Mouse (Mus musculus) layer of hippocampus, adult 11-12 months (tissue): ENCODE measurements around the gene Rab35.

Experiments
- DNase-seq: peaks from one replicate; pipeline ENCODE4 v3.0.0; 2022; ENCODE audit warnings: low spot score

Gene Rab35

GRCm38 (mm10) chr5:115649699-115650098 is 18.0 kb downstream of the Rab35 start:
- DNase-seq: no peak

GRCm38 (mm10) chr5:115650885-115651284 is 19.2 kb downstream of the Rab35 start:
- DNase-seq: no peak

DNA sequence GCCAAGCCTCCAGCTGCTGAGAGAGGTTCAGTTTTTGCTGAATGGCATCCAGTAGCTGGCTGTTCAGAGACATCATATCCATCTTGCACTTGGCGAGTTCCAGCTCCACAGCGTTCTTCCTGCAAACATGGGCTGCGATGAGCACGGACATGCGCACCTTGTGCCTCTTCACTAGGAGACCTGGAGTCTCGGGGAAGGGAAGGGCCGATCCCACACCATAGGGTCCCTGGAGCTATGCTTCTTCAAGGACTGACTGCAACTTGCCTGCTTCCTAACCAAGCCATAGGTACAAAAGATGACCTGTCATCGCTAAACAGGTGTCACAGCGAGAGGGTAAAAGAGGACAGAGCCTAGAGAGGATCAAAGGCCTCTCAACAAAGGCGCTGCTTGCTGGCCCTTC is 20.1 kb downstream of the Rab35 start:
- DNase-seq: no peak

GRCm38 (mm10) chr5:115652681-115653575 is 21.2 kb downstream of the Rab35 start:
- DNase-seq: peak; percentile 100

DNA sequence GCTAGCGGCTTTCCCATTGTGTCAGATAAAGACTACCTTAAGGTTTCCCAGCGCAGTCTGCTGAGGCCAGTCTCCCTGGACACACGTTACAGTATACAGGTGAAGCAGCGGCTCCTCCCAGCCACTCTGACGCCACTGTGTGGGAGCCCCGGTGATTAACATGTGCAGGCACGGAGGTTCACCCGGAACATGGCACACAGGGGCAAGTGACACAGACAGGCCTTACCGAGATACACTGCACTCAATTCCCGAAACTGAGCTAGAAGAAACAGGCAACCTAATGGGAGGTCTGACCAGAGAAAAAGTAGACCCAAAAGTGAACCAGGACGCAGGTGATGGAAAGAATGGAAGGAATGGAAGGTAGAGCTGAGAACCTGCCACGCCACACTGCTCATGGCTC is 22.1 kb downstream of the Rab35 start:
- DNase-seq: no peak

DNA sequence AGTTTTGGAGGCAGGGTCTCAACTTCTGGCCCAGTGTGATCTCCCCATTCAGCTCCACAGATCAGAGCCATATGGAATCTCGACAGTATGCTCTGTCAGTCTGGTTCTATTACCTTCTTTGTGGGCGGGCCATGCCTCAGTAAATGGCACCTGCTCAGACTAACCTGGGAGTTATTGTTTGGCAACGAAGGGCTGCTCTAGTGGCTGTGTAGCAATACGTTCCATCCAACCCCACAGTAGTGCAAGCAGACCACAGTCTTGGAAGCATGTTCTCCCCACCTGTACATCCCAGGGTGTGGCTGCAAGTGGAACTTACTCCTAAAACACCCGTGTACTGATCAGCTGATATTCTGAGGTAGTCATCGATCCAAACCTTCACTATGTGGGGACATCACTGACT is 25.0 kb downstream of the Rab35 start:
- DNase-seq: no peak

- DNase-seq: no peak
Observed at GRCm38 (mm10) chr5:115657234-115657633, 25.5 kb downstream of the Rab35 start.

DNA sequence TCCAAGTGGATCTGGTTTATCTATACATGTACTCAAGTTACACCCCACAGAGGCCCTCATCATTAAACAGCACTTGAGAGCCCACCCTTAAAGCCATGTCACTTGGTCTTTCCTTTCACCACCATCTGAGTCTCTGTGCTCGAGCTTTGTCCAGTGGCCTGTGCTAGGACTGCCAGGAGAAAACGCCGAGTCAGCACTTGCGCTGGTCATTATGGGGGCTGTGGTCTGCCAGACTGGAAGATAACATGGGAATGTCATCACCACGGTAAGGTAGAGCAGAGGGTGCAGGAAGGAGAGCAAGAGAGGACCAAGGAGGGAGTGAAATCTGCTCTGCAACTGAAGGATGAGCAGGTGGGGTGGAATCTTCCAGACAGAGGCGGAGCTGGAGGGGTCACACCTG is 26.6 kb downstream of the Rab35 start:
- no peak for DNase-seq

- DNase-seq: no peak
Observed at GRCm38 (mm10) chr5:115662658-115663057, 30.9 kb downstream of the Rab35 start.

- DNase-seq: no peak
Observed at GRCm38 (mm10) chr5:115666366-115667065, 34.8 kb downstream of the Rab35 start.

GRCm38 (mm10) chr5:115667210-115667609 is 35.5 kb downstream of the Rab35 start:
- no peak for DNase-seq

DNA sequence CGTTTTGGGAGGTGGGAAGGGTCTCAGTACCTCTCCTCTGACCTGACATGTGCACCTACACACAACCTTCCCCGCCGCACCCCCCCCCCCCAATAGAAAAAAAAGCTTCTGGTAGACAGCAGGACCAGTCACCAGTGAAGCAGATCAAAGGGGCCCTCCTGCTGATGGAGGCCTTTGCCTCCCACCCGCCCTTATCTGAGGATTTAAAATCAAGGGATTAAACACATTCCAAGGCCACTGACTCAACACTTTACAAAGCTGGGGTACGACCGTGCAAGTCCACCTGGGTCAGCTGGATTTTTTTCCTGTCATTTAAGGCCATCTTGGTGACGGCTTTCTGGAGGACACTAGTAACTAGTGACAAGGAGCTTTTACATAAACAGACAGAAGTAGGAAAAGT is 36.2 kb downstream of the Rab35 start:
- no peak for DNase-seq

DNA sequence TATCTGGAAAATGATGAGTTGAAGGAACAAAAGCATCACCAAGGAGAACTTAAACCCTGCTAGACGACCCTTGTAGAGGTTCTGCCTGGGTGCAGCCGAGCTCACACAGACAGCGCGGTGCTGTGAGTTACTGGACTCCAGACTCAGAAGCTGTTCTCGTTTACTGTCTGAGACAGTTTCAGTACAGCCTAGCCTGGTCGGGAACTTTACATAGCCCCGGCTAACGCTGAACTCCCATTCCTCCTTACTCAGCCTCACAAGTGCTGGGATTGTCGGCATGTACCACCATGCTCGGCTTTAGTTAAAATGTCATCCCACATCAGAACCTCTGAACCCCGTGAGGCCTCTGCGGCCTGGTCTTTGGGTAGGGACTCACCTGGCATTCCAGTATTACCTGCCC is 37.3 kb downstream of the Rab35 start:
- no peak for DNase-seq

DNA sequence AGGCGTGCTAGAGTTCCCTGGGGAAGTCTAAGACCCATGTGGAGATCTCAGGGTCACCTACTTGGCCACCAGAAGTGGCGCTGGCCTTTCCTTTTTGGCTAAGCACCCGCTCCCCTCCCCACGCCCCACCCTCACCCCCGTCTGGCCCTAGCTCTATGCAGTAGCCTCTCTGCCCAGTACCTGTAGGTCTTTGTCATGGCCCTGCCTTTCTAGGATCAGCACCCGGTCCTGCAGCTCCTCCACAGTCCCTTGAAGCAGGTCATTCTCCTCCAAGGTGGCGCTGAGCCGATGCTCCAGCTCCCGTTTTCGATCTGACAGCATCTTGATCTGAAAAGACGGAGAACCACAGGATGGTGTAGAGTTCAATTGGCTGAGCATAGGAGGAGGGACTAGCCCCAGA is 38.3 kb downstream of the Rab35 start:
- DNase-seq: no peak

- no peak for DNase-seq
Observed at GRCm38 (mm10) chr5:115670406-115670805, 38.7 kb downstream of the Rab35 start.

DNA sequence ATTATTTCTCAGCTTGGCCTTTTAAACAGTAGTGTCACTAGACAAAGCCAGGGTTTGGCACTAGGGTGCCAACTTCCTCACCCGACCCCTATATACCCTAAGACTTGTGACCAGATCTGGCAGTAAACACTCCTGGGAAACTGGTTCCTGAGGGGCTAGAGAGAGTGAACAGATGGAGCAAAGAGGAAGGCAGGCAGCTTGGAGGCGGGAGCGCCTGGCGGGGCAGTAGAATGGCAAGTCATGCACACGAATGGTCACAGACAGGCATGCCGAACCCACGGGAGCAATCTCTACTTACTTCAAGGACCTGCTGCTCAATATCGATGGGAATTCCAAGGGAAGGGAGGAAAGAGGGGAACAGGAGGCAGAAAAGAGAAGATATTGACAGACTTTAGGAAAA is 40.1 kb downstream of the Rab35 start:
- DNase-seq: no peak

DNA sequence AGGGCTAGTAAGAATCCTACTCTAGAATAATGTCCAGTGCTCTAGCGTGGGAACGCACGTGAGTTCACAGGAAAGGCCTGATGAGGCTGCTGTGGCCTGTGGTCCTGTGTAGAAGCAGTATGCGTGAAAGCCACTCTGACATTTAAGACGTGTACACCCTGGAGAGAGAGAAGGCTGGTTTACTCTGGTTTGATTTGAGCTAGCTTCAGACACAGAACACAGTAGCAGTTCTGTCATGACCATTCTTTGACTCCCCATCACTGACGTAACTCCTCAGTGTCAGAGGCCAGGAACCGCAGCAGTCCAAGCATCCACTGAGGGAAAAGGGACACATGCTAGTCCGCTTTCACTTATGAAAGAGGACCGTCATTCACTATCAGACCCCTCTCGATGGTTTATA is 53.4 kb downstream of the Rab35 start:
- no peak for DNase-seq

DNA sequence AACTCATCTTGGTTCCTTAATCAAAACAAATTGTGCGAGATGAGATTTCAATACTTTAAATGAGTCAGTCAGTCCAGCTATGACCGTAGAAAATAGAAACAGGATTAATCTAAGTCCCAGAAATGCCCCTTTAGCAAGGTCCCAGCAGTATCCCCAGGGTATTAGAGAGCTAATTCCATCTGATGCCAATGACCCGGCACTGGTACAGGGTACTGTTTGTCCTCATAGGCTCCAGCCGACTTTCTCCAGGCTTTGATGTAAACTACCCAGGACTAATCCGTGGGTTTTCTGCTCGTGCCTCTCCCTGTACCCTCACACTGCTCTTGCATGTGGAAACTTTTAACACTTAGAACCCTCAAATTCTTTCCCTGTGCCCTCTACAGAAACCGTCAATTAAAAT is 55.0 kb downstream of the Rab35 start:
- DNase-seq: no peak

- DNase-seq: no peak
Observed at GRCm38 (mm10) chr5:115693271-115693670, 61.6 kb downstream of the Rab35 start.

GRCm38 (mm10) chr5:115695191-115695770 is 63.6 kb downstream of the Rab35 start:
- DNase-seq: no peak

DNA sequence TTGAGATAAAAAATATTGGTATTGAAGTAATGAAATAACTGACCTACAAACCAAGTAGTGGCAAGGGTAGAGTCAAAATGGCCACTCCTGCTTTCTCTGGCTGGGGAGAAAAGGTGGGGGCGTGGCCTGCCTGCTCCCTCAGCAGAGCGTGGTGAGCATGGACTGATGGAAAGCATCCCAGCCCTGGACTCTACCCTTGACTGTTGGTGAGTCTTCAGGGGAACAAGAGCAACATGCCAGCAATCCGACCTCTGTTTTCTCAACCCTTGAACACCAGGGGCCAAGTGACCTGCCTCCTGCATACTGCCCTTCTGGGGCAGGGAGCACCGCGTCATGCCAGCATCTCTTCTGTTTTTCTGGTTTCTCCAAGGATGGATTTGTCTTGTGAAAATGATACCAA is 65.1 kb downstream of the Rab35 start:
- no peak for DNase-seq
